Mouse (Mus musculus) thymus, postnatal 25 days (tissue): ENCODE results near the gene 1700067P10Rik.

ENCODE experiments used
- DNase-seq: peaks from one replicate; pipeline ENCODE4 v3.0.0; 2022

Gene 1700067P10Rik

GRCm38 (mm10) chr17:48089019-48089418 is at the start of gene 1700067P10Rik:
Gene 1700067P10Rik (plus strand): TSS chr17:48089319.
- DNase-seq: no peak

GRCm38 (mm10) chr17:48041351-48042287 is 47.5 kb upstream of the 1700067P10Rik start:
- peak; percentile 70 for DNase-seq

DNA sequence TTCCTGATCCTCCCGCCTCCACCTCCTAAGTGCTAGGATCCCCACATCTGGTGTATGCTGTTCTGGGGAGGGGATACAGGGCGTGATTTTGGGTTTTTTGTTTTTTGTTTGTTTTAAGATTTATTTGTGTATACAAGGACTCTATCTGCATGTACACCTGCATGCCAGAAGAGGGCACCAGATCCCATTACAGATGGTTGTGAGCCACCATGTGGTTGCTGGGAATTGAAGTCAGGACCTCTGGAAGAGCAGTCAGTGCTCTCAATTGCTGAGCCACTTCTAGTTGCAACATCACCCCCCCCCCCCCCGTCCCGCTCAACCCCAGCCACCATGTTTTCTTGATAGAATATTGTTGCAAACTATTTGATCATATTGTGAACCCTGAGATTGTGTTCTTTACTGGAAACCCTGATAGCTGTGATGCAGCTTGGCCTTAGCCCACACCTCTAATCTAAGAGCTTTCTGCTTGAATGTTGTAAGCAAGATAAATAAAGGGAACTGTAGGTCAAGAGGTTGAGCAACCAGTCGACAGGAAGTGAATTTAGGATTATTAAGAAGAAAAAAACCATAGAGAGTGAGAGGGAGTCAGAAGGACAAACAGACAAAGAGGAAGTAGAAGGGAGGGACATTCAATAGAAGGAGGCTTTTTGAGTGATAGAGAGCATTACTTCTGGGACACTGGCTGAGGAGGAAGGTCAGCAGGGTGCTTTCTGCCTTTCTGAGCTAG is 45.8 kb upstream of the 1700067P10Rik start:
- no peak for DNase-seq

DNA sequence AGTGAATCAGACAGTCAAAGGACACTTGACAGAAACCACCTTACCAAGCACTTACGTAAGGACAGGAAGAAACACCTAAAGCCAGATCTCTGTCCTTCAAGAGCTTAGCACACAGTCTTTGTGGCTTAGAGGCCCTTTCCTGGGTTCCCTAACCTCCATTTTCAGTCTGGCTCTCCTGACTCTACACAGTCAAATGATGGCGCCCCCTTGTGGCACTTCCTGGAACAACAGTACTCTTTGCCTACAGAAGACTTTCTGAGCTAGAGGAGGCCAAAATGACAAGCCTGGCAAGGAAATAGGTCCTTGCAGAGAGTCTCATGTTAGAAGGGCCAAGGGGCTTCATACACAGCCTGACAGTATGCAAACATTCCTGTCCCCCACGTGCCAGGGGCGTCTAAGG is 43.5 kb upstream of the 1700067P10Rik start:
- peak; percentile 87 for DNase-seq

GRCm38 (mm10) chr17:48051638-48052337 is 37.3 kb upstream of the 1700067P10Rik start:
- DNase-seq: no peak

DNA sequence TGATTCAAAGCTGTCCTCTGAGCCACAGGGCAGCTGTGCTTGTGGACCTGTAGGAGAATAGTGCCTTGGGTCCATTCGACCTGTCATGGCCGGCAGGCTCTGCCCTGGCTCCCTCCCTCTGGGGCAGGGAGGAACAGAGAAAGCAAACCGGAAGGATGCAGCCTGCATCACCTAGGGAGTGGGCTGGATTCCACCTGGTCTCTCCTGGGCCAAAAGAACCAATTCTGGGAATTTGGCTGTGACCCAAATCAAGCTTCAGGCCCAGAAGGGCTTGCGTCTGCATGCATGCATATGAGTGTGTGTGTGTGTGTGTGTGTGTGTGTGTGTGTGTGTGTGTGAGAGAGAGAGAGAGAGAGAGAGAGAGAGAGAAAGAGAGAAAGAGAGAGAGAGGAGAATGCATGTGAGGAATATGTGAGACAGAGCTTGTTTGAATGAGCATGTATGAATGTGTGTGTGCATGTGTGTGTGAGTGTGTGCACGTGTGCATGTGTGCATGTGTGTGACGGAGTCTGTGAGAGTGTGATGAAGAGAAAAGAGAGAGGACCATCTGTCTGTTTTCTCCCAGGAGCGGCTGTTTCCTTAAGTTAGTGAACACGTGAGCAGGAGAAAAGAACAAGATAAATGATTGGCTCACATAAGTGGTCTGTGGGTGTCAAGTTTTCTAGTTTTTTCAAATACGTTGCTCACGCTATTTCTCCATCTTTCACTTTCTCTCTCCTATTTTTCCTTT is 36.6 kb upstream of the 1700067P10Rik start:
- no peak for DNase-seq

DNA sequence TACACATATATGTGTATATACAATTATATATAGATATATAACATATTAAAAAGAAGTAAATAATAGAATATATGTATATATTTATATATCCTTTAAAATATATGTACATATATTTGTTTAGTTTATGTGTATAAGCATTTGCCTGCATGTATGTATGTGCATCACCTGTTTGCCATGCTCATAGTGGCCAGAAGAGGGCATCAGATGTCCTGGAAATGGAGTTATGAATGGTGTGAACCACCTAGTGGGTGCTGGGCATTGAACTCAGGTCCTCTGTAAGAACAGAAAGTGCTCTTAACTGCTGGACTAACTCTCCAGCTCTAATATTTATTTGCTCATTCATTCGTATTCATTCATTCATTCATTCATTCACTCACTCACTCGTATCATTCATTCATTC is 35.5 kb upstream of the 1700067P10Rik start:
- DNase-seq: no peak

DNA sequence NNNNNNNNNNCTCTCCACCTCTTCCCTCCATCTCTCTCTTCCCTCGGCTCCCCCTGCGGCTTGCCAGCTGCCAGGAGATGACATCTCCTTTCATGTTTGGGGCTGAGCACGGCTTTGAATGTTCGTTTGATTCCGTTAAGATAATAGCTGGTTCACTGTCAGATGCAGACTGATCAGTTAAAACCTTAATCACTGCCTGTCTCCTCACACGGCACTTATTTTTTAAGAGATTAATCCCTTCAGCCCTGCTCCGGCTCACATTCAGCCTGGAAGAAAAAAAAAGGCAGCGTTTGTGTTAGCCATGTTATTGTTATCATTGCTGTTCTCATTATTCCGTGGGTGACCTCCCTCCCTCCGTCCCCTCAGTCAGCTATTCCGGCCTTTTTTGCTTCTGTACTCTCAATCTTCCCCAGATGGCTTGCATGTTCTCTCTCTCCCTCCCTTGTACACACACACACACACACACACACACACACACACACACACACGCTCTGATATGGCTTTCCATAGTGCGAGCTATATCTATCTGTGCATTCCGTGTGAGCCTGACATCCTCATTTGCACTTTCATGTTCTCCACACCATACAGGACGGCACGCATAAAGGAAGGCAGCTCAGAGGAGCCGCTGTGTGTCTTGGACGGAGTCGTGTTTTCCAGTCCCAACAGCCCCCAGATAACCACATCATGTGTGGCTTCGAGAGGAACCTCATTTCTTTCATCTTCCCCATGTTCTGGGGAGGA is 33.9 kb upstream of the 1700067P10Rik start:
- no peak for DNase-seq

GRCm38 (mm10) chr17:48057382-48057781 is 31.7 kb upstream of the 1700067P10Rik start:
- no peak for DNase-seq

DNA sequence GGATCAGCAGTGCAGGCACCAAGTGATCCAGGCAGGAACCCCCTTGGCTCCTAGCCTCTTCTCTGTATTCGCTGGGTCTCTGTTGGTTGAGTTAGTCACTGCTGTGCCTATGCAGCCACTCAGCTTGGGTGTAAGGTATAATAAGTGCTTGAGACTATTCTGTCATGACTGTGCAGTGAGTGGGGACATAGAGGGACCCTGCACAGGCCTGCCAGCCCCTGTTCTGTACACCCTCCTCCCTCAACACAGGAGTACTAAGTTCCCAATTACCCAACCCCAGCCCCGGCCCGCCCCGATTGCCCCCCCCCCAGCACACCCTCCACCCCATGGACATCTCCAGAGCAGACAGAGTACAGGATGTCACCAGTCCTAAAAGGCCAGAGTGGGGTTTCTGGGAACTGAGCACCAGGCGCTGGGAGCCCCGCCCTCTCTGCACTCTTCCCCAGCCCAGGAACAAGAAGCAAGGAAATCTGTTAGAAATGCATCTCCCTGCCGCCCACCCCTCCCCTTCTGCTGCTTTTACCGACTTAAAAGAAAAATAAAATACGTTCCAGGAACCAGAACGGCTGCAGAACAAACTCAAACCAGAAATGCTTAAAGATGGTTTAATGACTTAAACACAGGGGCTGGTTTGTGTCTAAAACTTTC is 24.8 kb upstream of the 1700067P10Rik start:
- DNase-seq: no peak

- DNase-seq: no peak
Measured at GRCm38 (mm10) chr17:48065081-48065501, 24.0 kb upstream of the 1700067P10Rik start.

- no peak for DNase-seq
Measured at GRCm38 (mm10) chr17:48067083-48067614, 22.0 kb upstream of the 1700067P10Rik start.

DNA sequence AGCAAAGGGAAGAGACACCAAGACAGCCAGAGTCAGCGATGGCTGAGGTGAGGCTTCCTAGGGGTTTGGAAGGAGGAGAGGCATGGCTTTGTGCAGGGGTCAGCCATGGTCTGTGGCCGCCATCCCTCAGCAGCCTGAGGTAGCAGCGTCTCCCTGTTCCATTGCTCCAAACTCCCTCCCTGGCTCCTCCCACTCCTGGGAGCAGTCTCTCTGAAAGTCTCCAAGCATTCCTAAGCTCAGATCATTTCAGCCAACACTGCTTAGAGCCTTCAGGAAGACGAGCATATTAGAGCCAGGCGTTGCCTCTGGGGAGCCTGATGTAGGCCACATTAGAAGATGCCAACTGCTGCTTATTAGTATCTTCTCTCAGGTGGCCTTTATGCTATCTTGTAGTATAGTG is 21.4 kb upstream of the 1700067P10Rik start:
- no peak for DNase-seq

GRCm38 (mm10) chr17:48080626-48081025 is 8.5 kb upstream of the 1700067P10Rik start:
- no peak for DNase-seq

- no peak for DNase-seq
Measured at GRCm38 (mm10) chr17:48089446-48089845, 327 bp downstream of the 1700067P10Rik start.

DNA sequence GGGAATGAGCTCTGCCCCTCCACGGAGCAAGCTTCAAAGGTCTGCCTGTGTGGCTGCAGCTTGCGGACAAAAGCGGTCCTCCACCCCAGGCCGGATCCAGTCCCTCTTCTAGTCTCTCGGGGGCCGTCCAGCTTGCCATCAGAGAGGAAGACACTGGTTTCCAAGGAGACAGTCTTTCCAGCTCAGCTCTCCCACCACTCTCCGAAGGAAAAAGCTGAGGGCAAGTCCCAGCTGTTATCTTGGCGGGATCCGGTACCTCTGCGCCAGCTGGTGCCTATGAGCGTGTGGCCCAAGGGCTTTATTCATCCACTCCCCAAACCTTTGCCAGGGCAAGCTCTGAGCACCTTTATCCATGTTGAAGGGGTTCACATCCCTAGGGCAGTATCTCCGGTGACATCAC is 1.2 kb downstream of the 1700067P10Rik start:
- DNase-seq: no peak

DNA sequence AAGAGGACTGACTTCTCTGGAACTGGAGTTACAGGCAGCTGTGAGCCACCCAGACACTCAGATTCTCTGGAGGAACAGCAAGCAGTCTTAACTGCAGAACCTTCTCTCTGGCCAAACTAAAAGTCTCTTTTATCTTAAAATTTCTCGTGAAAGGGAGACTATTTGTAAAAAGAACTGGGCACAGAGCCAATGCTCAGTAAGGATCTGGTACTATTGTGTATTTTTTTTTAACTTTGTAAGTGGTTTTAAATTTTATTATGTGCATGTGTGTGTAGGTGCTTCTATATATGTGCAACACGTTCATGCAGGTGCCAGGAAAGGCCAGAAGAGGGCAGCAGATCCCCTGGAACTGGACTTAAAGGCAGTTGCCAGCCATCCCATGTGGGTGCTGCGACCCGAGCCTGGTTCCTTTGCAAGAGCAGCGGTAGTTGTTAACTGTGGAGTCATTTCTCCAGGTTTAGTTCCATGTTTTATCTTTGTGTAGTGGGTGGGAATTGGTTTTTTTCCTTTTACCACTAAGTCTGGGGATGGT is 4.2 kb downstream of the 1700067P10Rik start:
- no peak for DNase-seq

- no peak for DNase-seq
Measured at GRCm38 (mm10) chr17:48094820-48095680, 5.9 kb downstream of the 1700067P10Rik start.

- no peak for DNase-seq
Measured at GRCm38 (mm10) chr17:48095718-48096121, 6.6 kb downstream of the 1700067P10Rik start.

- DNase-seq: no peak
Measured at GRCm38 (mm10) chr17:48096321-48096720, 7.2 kb downstream of the 1700067P10Rik start.
